ENCODE assay signal across 8 mouse cellular contexts in genomic region chr13:72628462-72628916, GRCm38 (mm10). TPM values are rescaled to one million over a fixed set of nuclear protein-coding genes. Genes with fewer than 3 reads are reported as not detected.
DNase-seq lines count a peak whose midpoint lies in the region; ATAC-seq and TF ChIP-seq lines count a peak whose summit lies in the region.

TSS of gene Irx2 (plus strand) at chr13:72628820.

- no peaks in the 10 kb centered on the region for H3K36me3 ChIP-seq in hindbrain, postnatal 0 days (ENCODE audit: insufficient read depth, low read length)
- H3K36me3 ChIP-seq in liver, embryonic 13.5 days: no peaks in the 10 kb centered on the region
- peaks cover 2% of the 10 kb centered on the region; the same call in 1 of the 2 replicates for H3K36me3 ChIP-seq in neural tube, embryonic 12.5 days

- peak within 1 kb of the TSS; percentile 72 for H3K4me3 ChIP-seq in hindbrain, postnatal 0 days (ENCODE audit: low read length)
- H3K4me3 ChIP-seq in liver, embryonic 13.5 days (replicated peaks): peak within 1 kb of the TSS; percentile 50
- H3K4me3 ChIP-seq in neural tube, embryonic 12.5 days: peak within 1 kb of the TSS; percentile 74

- DNase-seq in adrenal gland, adult 2 months: peak; percentile 86
- DNase-seq in cerebellum, postnatal 10 days: peak; percentile 81 to 92
- DNase-seq in gastrocnemius, adult 8-10 months (ENCODE audit: low spot score in 2 of 2): peak; percentile 14 to 33
- DNase-seq in hindbrain, postnatal 0 days (ENCODE audit: low spot score): peak; percentile 90
- peak; percentile 31 for DNase-seq in liver, embryonic 13.5 days
- no peak for DNase-seq in right cerebral cortex, adult 18-20 months
- no peak for DNase-seq in left cerebral cortex, postnatal 14 days (ENCODE audit: low spot score in 2 of 2)

- 0 out of 2 replicates have a peak, but pooled peaks cover 4% of the 10 kb centered on the region for H3K4me1 ChIP-seq in hindbrain, postnatal 0 days (ENCODE audit: insufficient read depth, low read length)
- peaks cover 8% of the 10 kb centered on the region; the same call in 1 of the 2 replicates for H3K4me1 ChIP-seq in liver, embryonic 13.5 days (replicated peaks)
- H3K4me1 ChIP-seq in neural tube, embryonic 12.5 days: peaks cover 57% of the 10 kb centered on the region

- peak within 1 kb of the TSS; percentile 65 for H3K4me2 ChIP-seq in hindbrain, postnatal 0 days (ENCODE audit: low read depth, low read length)
- peak within 1 kb of the TSS; percentile 66 for H3K4me2 ChIP-seq in liver, embryonic 13.5 days
- H3K4me2 ChIP-seq in neural tube, embryonic 12.5 days (replicated peaks): peak within 1 kb of the TSS; percentile 84

- no peak for TF ChIP-seq CTCF in hindbrain, postnatal 0 days (IDR thresholded peaks at IDR 0.05; ENCODE audit: low read depth)

- H3K27ac ChIP-seq in hindbrain, postnatal 0 days: peak within 1 kb of the TSS; percentile 85
- H3K27ac ChIP-seq in liver, embryonic 13.5 days: no peak within 1 kb of the TSS
- peak within 1 kb of the TSS; percentile 75 for H3K27ac ChIP-seq in neural tube, embryonic 12.5 days

- peaks cover 12% of the 10 kb centered on the region; the same call in 1 of the 2 replicates for H3K27me3 ChIP-seq in hindbrain, postnatal 0 days (ENCODE audit: insufficient read depth, low read length)
- peaks cover 99% of the 10 kb centered on the region for H3K27me3 ChIP-seq in liver, embryonic 13.5 days
- peaks cover 69% of the 10 kb centered on the region for H3K27me3 ChIP-seq in neural tube, embryonic 12.5 days (replicated peaks)

- intact Hi-C loops in left cerebral cortex, postnatal 14 days (cut with DNase I): loop anchor here (5.0 to 10.0 kb wide), 4 partner anchors 326 to 1524 kb away; partner anchors contain the start of genes Irx1 and Irx4

- 2% methylated on average over 34 of the region's 45 CpGs for WGBS in hindbrain, postnatal 0 days
- under 1% methylated on average over 41 of the region's 45 CpGs for WGBS in liver, embryonic 13.5 days (ENCODE audit: insufficient replicate concordance)
- 1% methylated on average over 45 of the region's 45 CpGs for WGBS in neural tube, embryonic 12.5 days

- no peaks in the 10 kb centered on the region for H3K9me3 ChIP-seq in hindbrain, postnatal 0 days (ENCODE audit: low read length)
- H3K9me3 ChIP-seq in liver, embryonic 13.5 days (replicated peaks): no peaks in the 10 kb centered on the region
- H3K9me3 ChIP-seq in neural tube, embryonic 12.5 days: no peaks in the 10 kb centered on the region

- ATAC-seq in hindbrain, postnatal 0 days: peak; percentile 93
- peak; percentile 83 for ATAC-seq in liver, embryonic 13.5 days (ENCODE audit: low read depth)
- peak; percentile 92 for ATAC-seq in neural tube, embryonic 12.5 days (ENCODE audit: low FRiP score, low read depth)

- H3K9ac ChIP-seq in hindbrain, postnatal 0 days (replicated peaks; ENCODE audit: low read length): peak within 1 kb of the TSS; percentile 81
- no peak within 1 kb of the TSS for H3K9ac ChIP-seq in liver, embryonic 13.5 days
- H3K9ac ChIP-seq in neural tube, embryonic 12.5 days: peak within 1 kb of the TSS; percentile 81

RNA-seq across cellular contexts. Expression of gene Irx2, which starts in this region (rescaled TPM):
- under 1 TPM in 1 of 2 experiments, not detected in 1; 0.21 TPM for total RNA-seq in adrenal gland, adult 2 months (2021)
- 0.22 and 0.25 TPM in 2 replicates for polyA plus RNA-seq in adrenal gland, adult 2 months (2012; rRNA removed)
- under 1 TPM in 1 of 4 experiments, not detected in 3; 0.12 TPM for total RNA-seq in gastrocnemius, adult 8-10 months (2022)
- total RNA-seq in hindbrain, postnatal 0 days (2014; rRNA removed): 46.9 and 48.7 TPM in 2 replicates
- 23.6 and 24.9 TPM in 2 replicates for polyA plus RNA-seq in hindbrain, postnatal 0 days (2015; fragmentation: Nextera tagmentation; extraction: Ambion mirVana)
- polyA plus RNA-seq in liver, embryonic 13.5 days (2015; fragmentation: Nextera tagmentation; extraction: Ambion mirVana): 0.25 and 0.49 TPM in 2 replicates
- 30.4 and 32.2 TPM in 2 replicates for polyA plus RNA-seq in neural tube, embryonic 12.5 days (2016; fragmentation: Nextera tagmentation; extraction: Ambion mirVana)
- under 1 TPM; 0.25 to 0.42 TPM for total RNA-seq in left cerebral cortex, postnatal 14 days (2021)

Comparison
In these comparisons a context has a peak if more than half of its experiments do, and no peak if none do; other contexts are left out.
1. RNA of gene Irx2 (total RNA-seq): 46.9 to 48.7 TPM in hindbrain, postnatal 0 days; 0.25 to 0.42 TPM in left cerebral cortex, postnatal 14 days, 0.21 TPM in adrenal gland, adult 2 months and 0.12 TPM in gastrocnemius, adult 8-10 months; every median in the first group is over 10 times any median in the second.
2. RNA of gene Irx2 (polyA plus RNA-seq): 30.4 to 32.2 TPM in neural tube, embryonic 12.5 days and 23.6 to 24.9 TPM in hindbrain, postnatal 0 days; 0.25 to 0.49 TPM in liver, embryonic 13.5 days and 0.22 to 0.25 TPM in adrenal gland, adult 2 months; every median in the first group is over 10 times any median in the second.
3. Peak in DNase-seq in adrenal gland, adult 2 months; RNA of the gene not detected or under 1 TPM.
4. Peak in DNase-seq in gastrocnemius, adult 8-10 months; RNA of the gene not detected or under 1 TPM.
5. Peak in DNase-seq, ATAC-seq, H3K4me3 ChIP-seq and H3K4me2 ChIP-seq in liver, embryonic 13.5 days; RNA of the gene not detected or under 1 TPM.
6. DNase-seq: peak in cerebellum, postnatal 10 days (2 of 2) and hindbrain, postnatal 0 days (single experiment); none in right cerebral cortex, adult 18-20 months (single experiment) and left cerebral cortex, postnatal 14 days (0 of 2).
7. Peak in every context shown above with its lines, with median percentiles within 50 percentile points of each other: ATAC-seq, H3K4me2 ChIP-seq and H3K4me3 ChIP-seq.